Mouse (Mus musculus) lung, postnatal 0 days (tissue): ENCODE results near the gene Mrpl43.

Experiments used
- CTCF ChIP-seq: IDR thresholded peaks from 2 replicates; pipeline ENCODE4 v1.5.1; 2016; ENCODE audit warnings: antibody characterized with exemption, mild to moderate bottlenecking
- EP300 ChIP-seq: IDR thresholded peaks from 2 replicates; pipeline ENCODE4 v1.6.1; 2016; ENCODE audit warnings: antibody characterized with exemption, mild to moderate bottlenecking, control low read depth

DNA sequence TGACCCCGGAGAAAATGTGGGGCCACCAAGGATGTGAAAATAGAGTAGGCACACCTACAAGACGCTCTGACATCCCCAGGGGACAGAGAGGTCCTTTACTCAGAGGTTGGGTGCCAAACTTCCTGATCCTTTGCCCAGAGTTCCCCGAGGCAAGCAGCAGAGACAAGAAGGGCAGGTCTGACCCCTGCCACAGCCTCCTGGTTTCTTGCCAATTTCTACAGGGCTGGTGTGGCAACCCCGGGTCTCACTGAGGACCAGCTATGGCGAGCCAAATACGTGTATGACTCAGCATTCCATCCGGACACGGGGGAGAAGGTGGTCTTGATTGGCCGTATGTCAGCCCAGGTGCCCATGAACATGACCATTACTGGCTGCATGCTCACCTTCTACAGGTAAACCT lies 43.3 kb upstream of the Mrpl43 start:
- no peak for TF ChIP-seq EP300
- TF ChIP-seq CTCF = no peak
